Mouse (Mus musculus) ES-E14 (cell line): ENCODE data around the gene Ptdss2. TPM values are rescaled to one million over a fixed set of nuclear protein-coding genes. Genes with fewer than 3 reads are reported as not detected.

ENCODE experiments used
- DNase-seq: peaks from one replicate; pipeline ENCODE4 v3.0.0-alpha.2; 2013; ENCODE audit warnings: low read depth, low spot score
- H3K27ac ChIP-seq: 2 replicates; pipeline ENCODE4 v1.5.1; 2012; ENCODE audit warnings: low read depth, mild to moderate bottlenecking, low read length, moderate library complexity, mixed read lengths; ENCODE audit not compliant: poor library complexity, insufficient read depth, severe bottlenecking
- H3K36me3 ChIP-seq: 2 replicates; pipeline ENCODE4 v1.6.1; 2012; ENCODE audit warnings: mild to moderate bottlenecking, low read length, moderate library complexity, mixed read lengths; ENCODE audit not compliant: control insufficient read depth, poor library complexity, insufficient read depth, severe bottlenecking
- H3K4me1 ChIP-seq, 2 experiments: fragments of 150-350 bp in 1 of 2; sonication (generic) in 1 of 2; 2 replicates each; pipeline ENCODE4 v1.6.1; 2012; ENCODE audit warnings: low read length in 2 of 2, mild to moderate bottlenecking in 1 of 2, mixed read lengths in 1 of 2; ENCODE audit not compliant: control insufficient read depth in 2 of 2, insufficient read depth in 2 of 2, poor library complexity in 1 of 2
- H3K4me3 ChIP-seq, 2 experiments: fragments of 150-350 bp in 1 of 2; sonication (generic) in 1 of 2; 2 replicates each; pipeline ENCODE4 v1.5.1; 2012; ENCODE audit warnings: low read length in 2 of 2, low read depth in 1 of 2, mild to moderate bottlenecking in 1 of 2, mixed read lengths in 1 of 2; ENCODE audit not compliant: insufficient read depth in 1 of 2, poor library complexity in 1 of 2, severe bottlenecking in 1 of 2
- H3K9ac ChIP-seq: 2 replicates; pipeline ENCODE4 v1.6.1; 2012; ENCODE audit warnings: low read depth, mild to moderate bottlenecking, low read length, mixed read lengths; ENCODE audit not compliant: poor library complexity, insufficient read depth, severe bottlenecking
- H3K9me3 ChIP-seq: fragments of 150-350 bp; sonication (generic); 2 replicates; pipeline ENCODE4 v1.6.1; 2012; ENCODE audit warnings: low read depth, mild to moderate bottlenecking, low read length; ENCODE audit not compliant: control insufficient read depth, insufficient read depth
- CHD2 ChIP-seq: IDR thresholded peaks from 2 replicates; pipeline ENCODE4 v1.6.1; 2014; ENCODE audit warnings: mild to moderate bottlenecking, low read depth, low read length, inconsistent platforms
- HCFC1 ChIP-seq: IDR thresholded peaks from 2 replicates; pipeline ENCODE4 v1.6.1; 2012; ENCODE audit warnings: low read length, inconsistent platforms, borderline replicate concordance; ENCODE audit not compliant: insufficient read depth
- MAFK ChIP-seq: IDR thresholded peaks from 2 replicates; pipeline ENCODE4 v1.6.1; 2014; ENCODE audit warnings: mild to moderate bottlenecking, low read depth, low read length, inconsistent platforms; ENCODE audit not compliant: insufficient read depth
- ZC3H11A ChIP-seq: IDR thresholded peaks from 2 replicates; pipeline ENCODE4 v1.6.1; 2012; ENCODE audit warnings: low read depth, mild to moderate bottlenecking, inconsistent platforms, low read length, borderline replicate concordance
- ZNF384 ChIP-seq: IDR thresholded peaks from 2 replicates; pipeline ENCODE4 v1.6.1; 2012; ENCODE audit warnings: low read depth, low read length, inconsistent platforms
- in situ Hi-C, 2 experiments: fragments of 600-800 bp; cut with MboI; formaldehyde crosslinking; loops; one replicate each; pipeline ENCODE4 v1.15.1; 2025; ENCODE audit warnings: low sequenced_read_pairs in 2 of 2, inconsistent platforms in 1 of 2; ENCODE audit not compliant: unreplicated experiment in 2 of 2
- total RNA-seq: library from RNA; depleted of rRNA; stranded (reverse); fragments of 300-350 nt; gene quantifications from 2 replicates; pipeline ENCODE4 v1.2.3, GENCODE M21; 2012

Gene Ptdss2
- total RNA-seq, 1 experiment = 65.1 TPM

DNA sequence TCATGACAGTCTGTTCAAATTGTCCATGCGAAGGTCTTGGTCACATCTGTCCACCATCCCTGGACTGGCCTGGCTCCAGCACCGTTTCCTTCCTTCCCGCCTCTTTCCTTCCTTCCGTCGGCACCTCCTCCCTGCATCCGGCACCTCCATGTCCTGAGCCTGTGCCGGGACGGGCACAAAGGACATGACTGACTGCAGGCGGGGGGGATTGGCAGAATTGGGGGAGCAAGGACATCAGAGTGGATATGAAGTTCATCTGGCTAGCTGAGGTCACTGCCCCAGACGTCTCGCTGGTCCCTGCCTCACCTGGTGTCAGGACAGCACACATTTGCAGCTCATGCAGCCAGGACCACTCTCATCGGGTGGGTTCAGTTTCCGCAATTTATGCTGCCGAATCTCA lies 68.9 kb downstream of the Ptdss2 start:
- H3K4me1 ChIP-seq = peaks cover 0 to 17% of the 10 kb centered on the region in 2 experiments; a peak in 1 of 4 replicates
- no peak overlapping the region for H3K27ac ChIP-seq
- H3K9me3 ChIP-seq = no peaks in the 10 kb centered on the region
- no peak overlapping the region for H3K9ac ChIP-seq
- in situ Hi-C loops = no loop called here
- no peak for TF ChIP-seq CHD2
- TF ChIP-seq HCFC1 = no peak
- TF ChIP-seq ZC3H11A = no peak
- H3K36me3 ChIP-seq = peaks cover 32% of the 10 kb centered on the region
- DNase-seq = no peak
- H3K4me3 ChIP-seq = no peak overlapping the region

GRCm38 (mm10) chr7:141191796-141192685 lies 69.9 kb downstream of the Ptdss2 start:
- no peak for DNase-seq
- Histone ChIP-seq H3K4me1 (peaks cover 0 to 17% of the 10 kb centered on the region in 2 experiments; a peak in 1 of 4 replicates), H3K27ac (no peak overlapping the region), H3K9me3 (no peaks in the 10 kb centered on the region), H3K36me3 (peaks cover 32% of the 10 kb centered on the region), H3K4me3 (peak overlapping the region in 1 of 2 experiments; percentile 17; a peak in 1 of 4 replicates), H3K9ac (peak overlapping the region; percentile 54; the same call in 1 of the 2 replicates)
- TF ChIP-seq MAFK (no peak), ZNF384 (no peak), CHD2 (no peak), ZC3H11A (no peak), HCFC1 (no peak)
- in situ Hi-C loops = no loop called here

- in situ Hi-C loops = no loop called here
- peak overlapping the region; percentile 81 for H3K9ac ChIP-seq
- peaks cover 0 to 17% of the 10 kb centered on the region in 2 experiments; a peak in 1 of 4 replicates for H3K4me1 ChIP-seq
- H3K4me3 ChIP-seq = peak overlapping the region; percentile 88 to 93
- DNase-seq = no peak
- H3K9me3 ChIP-seq = no peaks in the 10 kb centered on the region
- H3K36me3 ChIP-seq = peaks cover 32% of the 10 kb centered on the region
- H3K27ac ChIP-seq = no peak overlapping the region
- no peak for TF ChIP-seq ZNF384
- TF ChIP-seq CHD2 = no peak
- TF ChIP-seq MAFK = no peak
- no peak for TF ChIP-seq HCFC1
- no peak for TF ChIP-seq ZC3H11A
Observed at GRCm38 (mm10) chr7:141192776-141193347, 70.7 kb downstream of the Ptdss2 start.

DNA sequence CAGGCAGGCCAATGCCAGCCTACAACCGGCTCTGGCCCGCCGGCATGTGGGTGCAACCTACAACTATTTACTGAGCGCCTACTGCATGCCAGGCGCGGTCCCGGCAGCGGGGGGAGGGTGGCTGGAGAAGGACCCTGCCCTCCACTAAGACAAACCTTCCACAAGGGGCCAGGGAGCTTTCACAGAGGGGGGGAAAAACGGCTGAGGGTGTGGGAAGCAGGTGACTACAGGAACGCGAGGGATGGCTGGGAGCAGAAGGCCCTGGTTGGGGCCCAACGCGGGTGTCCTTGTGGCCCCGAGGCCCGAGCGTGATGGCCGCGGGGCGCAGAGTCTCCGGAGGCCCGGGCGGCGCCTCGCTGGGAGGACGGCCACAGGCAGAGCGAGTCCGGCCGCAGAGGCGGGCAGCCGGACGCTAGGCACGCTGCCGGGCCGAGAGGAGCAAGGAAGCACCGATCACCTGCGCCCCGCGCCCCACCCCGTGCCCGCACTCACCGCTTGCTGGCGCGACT lies 71.2 kb downstream of the Ptdss2 start:
- Histone ChIP-seq H3K36me3 (peaks cover 32% of the 10 kb centered on the region), H3K9me3 (no peaks in the 10 kb centered on the region), H3K4me3 (peak overlapping the region; percentile 88 to 93), H3K4me1 (peaks cover 0 to 17% of the 10 kb centered on the region in 2 experiments; a peak in 1 of 4 replicates), H3K9ac (peak overlapping the region; percentile 81), H3K27ac (no peak overlapping the region; the same call in 1 of the 2 replicates)
- no peak for TF ChIP-seq ZC3H11A
- TF ChIP-seq HCFC1 = no peak
- TF ChIP-seq ZNF384 = no peak
- TF ChIP-seq MAFK = no peak
- TF ChIP-seq CHD2 = no peak
- in situ Hi-C loops = no loop called here
- no peak for DNase-seq
